Mouse (Mus musculus) urinary bladder, postnatal 4 days (tissue): ENCODE measurements at regions not wholly inside any gene's neighbourhood (a gene's known extent, or its start where the extent isn't known, plus 50 kb on each side); places are given as distances from the start of the nearest gene placed in this dataset.
"Not testable (repeated sequence)": the region's sequence is repeated elsewhere in the genome, so short reads cannot be mapped to it uniquely, and the experiment has no call there.

Source experiments
- DNase-seq, 2 experiments: peaks; one replicate each; pipeline ENCODE4 v3.0.0; 2021 to 2022; ENCODE audit warnings: low spot score in 2 of 2

DNA sequence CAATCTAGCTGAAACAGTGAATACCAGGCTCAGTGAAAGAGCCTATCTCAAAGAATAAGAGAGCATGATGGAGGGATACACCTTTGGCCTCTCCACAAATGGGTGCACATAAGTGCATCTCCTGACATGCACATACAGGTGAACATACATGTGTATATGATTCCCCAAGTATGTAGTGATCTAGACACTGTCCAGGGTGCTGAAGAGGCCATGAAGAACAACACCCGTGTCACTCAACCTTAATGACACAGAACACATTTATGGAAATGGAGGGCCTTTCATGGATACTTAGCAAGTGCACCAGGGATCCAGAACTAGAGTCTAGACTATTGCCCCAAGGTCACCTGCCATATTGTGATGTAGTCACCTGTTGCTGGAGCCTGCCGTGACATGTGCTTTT lies 56.9 kb downstream of the Spata19 start:
- DNase-seq: no peak

DNA sequence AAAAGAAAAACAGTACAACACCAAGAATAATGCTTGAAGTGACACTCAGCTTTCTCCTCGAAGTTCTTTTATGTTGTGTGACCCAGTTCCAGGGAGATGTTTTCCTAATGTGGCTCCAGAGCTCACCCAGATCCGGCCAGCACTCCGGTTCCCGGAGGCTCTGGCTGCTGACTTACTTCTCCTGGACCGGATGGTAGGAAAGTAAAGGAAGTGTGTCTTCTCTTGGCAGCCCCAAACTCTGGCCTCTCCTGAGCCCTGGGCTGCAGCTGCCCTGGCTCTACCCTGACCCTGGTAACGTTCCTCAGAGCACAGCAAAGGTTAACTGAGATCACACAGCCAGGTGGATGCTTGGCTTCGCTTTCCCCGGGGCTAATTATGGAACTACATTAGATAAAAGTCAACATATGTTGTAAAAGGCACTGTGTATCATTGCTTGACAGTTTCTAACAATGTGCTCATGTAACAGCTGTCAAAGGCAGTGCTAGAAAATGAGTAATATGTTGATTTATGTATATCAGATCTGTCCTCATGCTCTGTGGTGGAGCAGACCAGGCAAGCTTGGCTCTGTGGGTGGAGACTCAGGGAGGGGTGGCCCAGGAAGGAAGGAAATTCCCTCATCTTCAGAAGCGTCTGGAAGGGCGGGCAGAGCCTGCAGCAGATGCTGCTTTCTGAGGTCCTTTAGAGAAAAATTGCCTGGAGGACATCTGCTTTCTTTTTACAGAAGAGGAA lies 57.5 kb downstream of the Spata19 start:
- no peak for DNase-seq

DNA sequence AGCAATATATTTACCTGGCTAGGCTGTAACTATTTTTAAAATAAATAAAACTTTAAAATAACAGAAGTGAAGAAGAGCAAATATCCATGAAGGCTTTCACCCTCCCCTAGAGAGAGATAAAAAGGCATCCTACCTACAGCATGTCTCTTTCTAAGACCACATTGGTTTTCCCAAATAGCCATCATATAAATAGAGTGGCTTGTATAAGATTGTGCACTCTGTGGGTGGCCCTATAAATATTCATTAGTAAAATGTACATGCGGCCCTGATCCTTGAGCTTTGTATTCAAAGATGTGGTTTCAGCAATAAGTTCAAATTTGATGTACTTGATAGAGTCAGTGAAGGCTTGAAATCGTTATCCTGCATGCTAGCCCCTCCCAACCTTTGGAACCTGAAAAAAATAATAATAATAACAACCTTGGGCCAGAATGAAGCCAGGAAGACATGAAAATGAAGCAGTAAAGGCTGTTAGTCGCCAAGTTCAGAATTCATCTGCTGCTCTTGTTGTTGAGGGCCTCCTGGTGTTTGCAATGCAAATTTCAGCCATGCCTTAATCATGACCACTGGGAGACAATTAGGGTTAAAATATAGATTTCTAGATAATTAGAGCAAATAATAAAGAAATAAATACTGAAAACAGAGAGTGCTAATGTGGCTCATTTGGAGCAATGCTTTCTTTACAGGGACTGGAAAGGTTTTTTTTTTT lies 61.9 kb downstream of the Spata19 start:
- no peak for DNase-seq

DNA sequence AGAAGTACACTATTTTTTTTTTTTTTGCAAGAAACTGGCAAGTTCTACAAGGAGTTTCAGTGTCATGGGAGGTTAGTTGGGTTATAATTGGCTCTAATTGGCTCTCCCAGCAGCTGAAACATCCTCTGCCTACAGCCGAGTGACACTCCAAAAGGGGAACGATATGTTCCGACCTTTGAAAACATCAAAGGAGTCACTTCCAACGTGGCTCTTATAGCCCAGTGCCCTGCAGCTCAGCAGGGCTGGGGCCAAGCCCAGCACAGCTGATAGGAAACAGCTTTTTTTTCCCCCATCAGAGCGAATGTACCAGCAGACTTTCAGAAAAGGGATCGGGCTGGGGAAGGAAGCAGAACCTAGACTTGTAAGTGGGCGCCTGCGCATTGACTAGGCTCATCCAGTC lies 64.4 kb downstream of the Spata19 start:
- DNase-seq: no peak

DNA sequence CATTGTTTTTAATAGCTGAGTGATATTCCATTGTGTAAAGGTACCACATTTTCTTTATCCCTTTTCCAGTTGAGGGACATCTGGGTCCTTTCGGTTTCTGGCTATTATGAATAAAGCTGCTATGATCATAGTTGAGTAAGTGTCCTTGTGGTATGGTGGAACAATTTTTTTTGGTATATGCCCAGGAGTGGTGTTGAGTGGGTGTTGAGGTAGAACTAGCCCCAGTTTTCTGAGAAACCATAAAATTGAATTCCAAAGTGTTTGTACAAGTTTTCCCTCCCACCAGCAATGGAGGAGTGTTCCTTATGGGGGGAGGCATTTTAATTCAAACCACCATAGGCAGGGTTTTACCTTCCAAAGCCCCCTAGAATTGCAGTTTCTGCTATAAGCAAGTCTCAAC lies 67.4 kb downstream of the Spata19 start:
- no peak for DNase-seq

DNA sequence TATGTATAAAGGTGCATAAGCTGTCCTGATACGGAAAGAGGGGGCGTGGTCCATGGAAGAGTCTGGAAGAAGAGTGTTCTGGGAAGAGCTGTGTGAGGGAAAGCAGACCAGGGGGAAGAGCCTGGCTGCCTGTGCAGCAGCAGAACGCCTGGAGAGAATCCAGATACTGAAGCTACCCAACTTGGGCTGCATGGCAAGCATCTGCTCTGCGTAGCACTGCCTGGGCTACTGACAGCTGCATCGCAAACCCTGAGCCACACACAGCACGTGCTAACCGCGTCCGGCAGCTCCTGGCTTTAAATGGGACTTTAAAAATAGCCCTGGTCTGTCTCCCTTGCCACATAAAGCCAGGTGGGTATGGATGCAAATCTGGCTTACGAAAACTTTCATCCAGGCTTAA lies 78.9 kb downstream of the Spata19 start:
- no peak for DNase-seq

DNA sequence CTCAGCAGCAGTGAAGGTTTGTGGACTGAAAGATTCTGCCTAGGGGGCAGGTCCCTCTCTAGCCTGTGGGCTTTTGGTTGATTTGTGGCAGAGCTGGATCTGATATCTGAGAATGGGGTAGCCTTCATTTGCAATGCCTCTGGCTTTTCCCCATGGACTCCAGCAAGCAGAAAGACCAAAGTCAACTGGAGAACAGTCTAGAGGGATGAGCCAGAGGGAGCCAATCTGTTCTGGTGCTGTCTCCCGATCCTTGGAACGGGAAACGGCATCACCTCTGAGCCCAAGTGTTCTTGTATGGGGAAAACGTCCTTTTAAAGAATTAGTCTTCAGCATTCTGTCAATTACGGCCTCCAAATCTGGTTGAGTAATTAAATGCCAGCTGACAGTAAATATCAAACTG lies 80.0 kb downstream of the Spata19 start:
- no peak for DNase-seq

DNA sequence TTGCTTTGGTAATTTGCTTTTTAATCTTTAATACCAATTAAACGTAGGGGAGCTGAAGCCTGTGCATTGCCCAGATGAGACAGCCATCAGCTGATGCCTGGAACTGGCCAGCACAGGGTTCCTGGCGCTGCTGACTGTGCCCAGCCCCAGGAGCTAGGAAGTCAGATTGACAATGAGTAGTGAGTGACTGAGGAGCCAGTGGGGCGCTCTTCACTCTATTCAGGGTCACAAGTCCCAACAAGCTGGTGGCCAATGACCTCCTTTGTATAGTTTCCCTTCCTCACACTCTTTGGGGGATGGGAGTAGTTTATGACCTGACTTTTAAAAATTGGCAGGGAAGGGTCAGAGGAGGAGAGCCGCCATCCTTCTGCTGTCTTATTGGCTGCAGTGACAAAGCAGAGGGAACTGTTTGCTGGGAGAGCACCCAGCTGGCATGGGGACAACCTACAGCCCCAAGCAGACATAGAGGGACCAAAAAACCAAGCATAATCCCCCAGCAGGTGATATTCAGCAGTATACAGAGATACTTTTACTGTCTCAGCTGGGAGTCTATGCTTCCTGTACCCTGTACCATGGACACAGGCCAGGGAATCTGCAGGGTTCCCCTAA lies 80.6 kb downstream of the Spata19 start:
- no peak for DNase-seq

DNA sequence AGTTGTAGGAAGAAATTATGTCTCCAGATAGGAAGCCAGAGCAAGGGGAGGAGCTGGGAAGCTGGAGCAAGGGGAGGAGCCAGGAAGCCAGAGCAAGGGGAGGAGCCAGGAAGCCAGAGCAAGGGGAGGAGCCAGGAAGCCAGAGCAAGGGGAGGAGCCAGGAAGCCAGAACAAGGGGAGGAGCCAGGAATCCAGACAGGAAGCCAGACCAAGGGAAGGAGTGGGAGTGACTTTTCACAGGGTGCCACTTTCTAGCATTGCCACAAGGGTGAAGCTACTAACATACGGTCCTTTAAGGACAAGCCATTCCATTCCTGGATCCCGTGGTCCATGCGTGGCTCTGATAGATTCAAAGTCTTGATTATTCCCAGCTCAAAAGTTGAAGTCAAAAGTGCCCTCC lies 81.7 kb downstream of the Spata19 start:
- DNase-seq: no peak

DNA sequence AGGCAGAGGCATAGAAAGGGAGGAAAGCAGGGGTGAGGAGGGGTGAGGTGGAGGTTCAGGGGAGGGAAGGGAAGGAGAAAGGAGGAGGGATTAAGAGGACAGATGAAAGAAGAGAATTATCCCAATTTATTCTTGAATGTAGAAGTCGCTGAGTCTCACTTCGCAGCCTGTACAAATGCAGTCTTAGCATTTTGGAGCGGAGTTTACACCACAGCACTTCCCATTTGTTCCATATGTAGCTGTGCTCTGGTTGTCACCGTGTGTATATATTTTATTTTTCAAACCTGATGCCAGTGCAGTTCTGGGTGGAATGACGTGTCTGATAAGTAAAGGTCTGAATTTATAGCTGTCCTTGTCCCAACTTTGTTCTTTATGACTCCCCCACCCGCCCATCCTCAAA lies 105.2 kb downstream of the Spata19 start:
- no peak for DNase-seq

DNA sequence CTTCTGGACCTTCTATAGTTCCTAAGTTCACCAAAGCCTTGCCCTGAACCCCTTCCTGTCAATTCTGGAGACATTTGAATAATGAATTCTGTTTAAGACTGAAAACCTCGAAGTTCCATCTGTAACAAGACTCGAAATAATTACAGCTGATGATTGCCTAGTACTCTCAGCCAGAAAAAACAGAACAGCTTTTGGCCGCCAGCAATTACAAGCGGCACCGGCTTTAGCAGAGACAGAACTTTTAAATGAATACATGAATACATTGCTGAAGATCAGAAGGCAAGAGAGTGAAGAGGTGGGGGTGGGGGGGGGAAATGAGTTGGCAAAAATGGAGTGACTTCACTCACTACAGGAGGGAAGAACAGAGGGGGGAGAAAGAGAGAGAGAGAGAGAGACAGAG lies 112.6 kb downstream of the Spata19 start:
- no peak for DNase-seq

DNA sequence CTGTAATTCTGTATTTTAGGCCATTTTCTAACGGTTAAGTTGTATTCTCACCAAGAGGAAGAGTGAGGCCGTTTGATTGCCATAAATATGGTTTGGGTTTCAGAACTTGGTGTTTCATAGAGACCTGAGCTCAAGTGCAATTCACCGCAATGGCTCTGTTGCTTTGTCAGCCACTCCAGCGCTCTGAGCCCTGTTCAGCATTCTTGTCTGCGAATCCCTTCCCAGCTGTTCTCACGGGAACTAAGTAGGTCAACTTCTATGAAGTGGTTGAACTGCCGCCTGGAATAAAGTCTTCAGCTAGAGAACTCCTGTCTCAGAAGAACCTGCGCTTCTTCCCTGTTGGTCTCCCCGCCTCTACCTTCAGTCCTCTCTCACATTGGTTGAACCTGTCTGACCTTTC lies 113.1 kb downstream of the Spata19 start:
- no peak for DNase-seq

DNA sequence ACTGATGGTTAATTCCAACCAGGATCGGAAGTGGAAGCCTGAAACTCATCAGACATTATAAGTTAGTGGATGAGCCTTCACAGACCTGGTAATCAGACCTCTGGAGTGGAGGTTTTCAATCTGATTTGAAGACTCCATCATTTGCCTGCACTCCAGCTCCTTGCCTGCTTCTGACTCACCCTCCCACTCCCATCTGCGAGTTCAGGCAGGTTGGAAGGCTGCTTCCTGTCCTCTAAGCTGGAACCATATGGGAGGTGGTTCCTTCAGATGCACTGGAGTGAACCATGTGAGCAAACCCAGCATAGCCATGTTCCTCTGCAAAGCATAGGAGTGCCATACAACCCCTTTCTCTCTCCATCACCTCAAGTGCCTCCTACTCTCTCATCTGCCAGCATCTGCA lies 114.6 kb downstream of the Spata19 start:
- DNase-seq: peak in 1 of 2 experiments; percentile 30

DNA sequence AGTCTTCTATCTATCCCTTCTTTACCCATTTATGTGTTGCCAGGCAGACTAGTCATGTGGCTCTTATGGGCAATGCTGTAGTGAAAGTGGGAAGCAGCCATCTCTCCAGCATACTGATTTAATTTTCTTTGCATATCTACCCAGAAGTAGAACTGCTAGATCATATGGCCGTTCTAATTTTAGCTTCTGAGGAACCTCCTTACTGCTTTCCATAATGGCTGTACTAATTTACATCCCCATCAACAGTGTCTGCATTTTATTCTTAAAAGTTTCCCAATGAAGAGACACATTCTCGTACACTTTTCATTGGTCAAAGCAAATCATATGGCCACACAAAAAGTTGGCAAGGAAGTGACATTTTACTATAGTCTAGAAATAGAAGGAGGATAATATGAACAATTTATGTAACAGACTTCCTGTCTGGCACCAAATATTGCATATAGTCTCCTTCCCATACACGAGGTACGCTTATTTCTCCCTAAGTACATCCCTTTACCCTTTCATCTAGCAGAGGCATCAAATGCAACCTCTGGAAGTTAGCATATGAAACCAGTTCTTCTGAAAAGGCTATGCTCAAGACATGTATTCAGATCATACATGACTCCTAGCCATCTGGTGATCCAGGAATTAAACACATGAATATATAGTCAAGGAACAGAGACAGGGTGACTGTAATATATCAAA lies 119.0 kb downstream of the Spata19 start:
- peak in 1 of 2 experiments; percentile 3 for DNase-seq

DNA sequence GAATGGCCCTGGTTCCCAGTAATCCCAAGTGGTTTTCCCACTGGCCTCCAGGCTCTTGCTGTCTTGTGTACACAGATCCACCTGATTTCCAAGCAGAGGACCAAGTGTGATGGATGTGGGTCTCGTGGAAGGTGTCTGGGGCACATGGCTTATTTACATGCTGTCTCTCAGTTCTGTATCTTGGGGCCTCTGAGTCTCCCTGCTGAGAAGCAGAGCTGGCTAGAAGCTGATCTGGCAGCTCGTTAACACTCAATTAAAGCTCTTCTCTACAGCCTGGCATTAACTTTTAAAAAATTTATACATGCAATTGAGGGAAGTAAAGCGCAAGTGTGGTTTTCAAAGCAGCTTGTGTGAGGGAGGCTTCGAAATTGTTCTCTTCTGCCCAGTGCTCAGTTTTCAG lies 121.4 kb downstream of the Spata19 start:
- peak in 1 of 2 experiments; percentile 30 for DNase-seq

DNA sequence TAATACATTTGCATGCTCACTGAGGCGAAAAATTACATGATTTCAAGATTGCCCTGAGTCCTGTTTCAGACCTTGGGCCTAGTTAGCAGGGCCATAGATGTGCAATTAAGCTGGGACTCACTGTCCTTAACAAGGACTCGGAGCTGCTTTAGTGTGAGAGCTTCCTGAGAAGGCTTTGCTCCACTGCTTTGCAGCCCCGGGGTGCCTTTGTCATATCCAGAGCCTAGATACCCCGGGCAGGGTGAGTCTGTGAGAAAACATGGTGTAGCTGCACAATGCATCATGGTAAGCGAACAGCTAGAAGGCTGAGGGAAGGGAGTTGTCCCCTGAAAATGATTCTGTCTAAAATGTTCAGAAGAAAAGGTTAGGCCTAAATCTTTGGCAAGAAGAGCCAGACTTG lies 123.1 kb downstream of the Spata19 start:
- DNase-seq: no peak

DNA sequence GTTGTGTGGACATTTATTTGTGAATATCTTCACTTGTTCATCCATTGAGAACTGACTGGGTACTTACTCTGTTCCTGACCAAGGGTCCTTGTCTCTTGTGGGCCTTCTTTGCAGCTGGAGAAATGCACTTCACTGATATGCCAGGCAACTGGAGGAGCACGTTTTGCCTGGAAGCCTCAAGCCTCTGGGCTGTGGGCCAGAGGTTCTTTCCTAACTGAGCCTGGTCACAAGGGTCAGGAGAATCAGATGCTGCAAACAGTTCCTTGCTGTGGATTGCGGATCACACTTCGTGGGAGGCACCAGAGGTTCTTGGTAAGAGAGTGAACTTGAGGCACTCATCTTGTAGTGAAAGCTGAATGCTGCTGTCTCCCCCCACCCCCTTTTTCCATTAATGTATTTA lies 124.6 kb downstream of the Spata19 start:
- DNase-seq: no peak

DNA sequence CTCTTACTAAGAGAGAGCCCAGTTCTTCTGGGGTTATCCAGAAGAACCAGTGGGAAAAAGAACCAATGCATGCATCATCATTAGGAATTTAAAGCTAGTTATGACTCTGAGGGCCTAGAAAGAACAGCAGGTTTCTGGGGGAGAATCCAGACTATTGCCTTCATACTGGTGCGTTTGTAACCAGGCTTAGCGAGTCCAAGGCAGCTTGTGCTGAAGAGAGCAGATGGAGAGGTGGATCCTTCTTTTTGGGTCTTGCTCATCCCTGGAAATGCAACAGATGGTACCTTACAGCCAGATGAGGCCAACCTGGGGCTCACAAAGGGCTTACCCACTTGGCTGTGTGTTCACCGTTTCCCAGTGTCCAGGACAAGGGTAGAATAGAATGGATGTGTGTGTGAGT lies 130.1 kb downstream of the Spata19 start:
- DNase-seq: no peak

DNA sequence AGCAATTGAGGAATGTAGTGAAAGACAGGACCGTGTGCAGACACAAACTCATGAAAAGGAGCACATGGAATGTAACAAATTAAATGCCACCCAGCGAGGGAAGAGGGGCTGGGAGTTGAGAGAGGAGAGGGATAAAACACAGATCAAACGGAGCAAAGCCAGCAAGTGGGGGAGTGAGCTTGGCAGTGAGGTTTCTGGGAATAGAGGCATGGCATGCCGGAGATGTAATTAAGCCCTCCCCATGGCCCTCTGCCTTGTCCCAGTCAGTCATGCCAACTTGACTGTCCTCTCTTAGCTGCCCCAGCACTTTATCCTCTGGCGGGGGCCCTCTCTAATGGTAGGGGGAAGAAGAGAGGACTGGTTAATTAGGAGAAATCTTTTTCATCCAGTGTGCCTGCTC lies 141.9 kb downstream of the Spata19 start:
- DNase-seq: no peak

DNA sequence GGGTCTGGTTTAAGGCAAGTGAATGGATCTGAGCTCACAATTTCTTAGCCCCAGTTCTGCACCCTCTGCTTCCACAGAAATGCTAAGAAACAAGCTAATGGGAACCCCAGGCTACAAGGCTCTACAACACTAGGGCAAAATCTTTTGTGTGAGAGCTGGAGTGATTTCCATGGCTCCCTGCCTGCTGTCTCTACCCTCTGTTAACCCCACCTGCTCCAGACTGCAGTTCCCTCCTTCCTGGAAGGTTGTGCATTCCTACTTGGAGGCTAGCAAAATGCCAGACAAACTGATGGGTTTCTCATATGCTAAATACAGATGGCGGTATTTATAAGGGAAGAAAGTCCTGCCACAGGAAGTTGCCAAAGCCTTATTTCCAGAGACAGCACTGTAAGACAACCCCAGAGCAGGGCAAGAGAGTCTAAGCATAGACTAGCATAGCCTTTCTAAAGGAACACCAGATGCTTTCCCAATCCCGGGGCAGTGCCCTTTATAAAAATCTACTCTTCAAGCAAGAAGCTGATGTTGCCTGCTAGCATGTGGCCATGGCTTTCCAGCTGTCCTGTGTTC lies 145.1 kb downstream of the Spata19 start:
- DNase-seq: no peak

DNA sequence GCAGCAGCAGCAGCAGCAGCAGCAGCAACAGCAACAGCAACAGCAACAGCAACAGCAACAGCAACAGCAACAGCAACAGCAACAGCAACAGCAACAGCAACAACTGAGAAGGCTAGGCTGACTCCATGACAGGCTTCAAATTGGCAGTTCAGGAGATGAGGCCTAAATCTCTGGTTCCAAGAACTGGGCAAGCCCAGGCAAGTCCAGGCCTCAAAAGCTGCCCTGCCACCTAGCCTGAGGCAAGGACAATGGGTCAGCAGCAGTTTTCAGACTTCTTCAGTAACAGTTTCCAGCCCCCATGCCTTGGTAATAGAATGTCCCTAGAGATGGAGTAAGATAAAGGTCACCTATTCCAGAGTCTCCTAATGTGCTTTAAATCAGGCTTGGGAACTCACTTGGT lies 158.1 kb downstream of the Spata19 start:
- DNase-seq: not testable (repeated sequence)
